Comparison of ENCODE assay signal across 7 mouse cellular contexts in the genomic region with DNA sequence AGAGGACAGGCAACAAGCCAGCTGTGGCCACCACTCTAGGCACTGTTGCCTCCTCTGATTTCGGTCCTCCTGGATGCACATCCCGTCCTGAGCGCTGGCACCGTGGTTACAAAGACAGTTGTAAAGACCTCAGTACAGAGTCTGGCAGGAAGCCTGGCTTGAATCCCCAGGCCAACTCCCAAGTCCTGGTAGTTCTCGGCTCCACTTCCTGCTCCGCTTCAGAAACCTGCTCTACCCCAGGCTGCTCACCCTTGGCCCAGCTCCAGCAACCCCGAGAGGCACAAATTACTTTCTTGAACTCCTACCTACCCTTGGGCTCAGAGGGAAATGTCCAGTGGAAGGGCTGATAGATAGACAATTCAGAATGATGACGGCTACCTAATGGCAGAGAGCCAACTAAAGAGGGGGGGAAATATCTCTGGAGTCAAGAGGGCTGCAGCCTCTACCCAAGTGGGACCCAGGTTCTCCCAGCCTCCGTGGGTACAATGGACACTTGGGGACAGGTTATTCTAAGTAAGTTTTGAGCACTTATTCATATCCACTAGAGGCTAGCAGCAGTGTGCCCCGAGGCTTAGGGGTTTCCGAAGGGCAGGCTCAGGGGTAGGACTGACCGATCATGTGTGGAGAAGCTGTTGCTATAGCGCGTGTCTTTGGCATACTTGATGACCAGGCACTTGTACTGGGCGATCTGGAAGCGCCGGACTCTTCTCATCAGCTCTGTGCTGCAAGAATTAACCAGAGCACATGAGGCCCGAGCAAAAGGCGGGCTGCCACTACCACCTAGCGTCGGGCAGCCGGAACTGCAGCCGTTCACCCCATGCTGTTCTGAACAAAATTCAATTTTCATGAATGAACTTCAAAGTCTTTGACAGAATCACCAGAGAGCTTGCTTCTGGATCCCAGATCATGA. TPM values are rescaled to one million over a fixed set of nuclear protein-coding genes. Genes with fewer than 3 reads are reported as not detected.
A peak's percentile ranks its signal among the peaks of the same experiment; 100 is the strongest.
DNase-seq lines count a peak whose midpoint lies in the region; ATAC-seq lines count a peak whose summit lies in the region.

No protein-coding gene starts in this region.

- peaks cover 10% of the 10 kb centered on the region for H3K36me3 ChIP-seq in intestine, embryonic 16.5 days (ENCODE audit: control insufficient read depth, insufficient read depth, low read length)
- H3K36me3 ChIP-seq in midbrain, embryonic 10.5 days, result peaks cover 50% of the 10 kb centered on the region

- 10% methylated on average over 23 of the region's 23 CpGs for WGBS in intestine, embryonic 16.5 days
- 32% methylated on average over 23 of the region's 23 CpGs for WGBS in midbrain, embryonic 10.5 days

- intact Hi-C loops in left cerebral cortex, postnatal 36 days (cut with DNase I), result loop anchor here (5.0 to 10.0 kb wide), 3 partner anchors 117 to 590 kb away; no protein-coding TSS in a partner anchor

- H3K4me3 ChIP-seq in intestine, embryonic 16.5 days (ENCODE audit: low read length), result peak overlapping the region; percentile 65
- H3K4me3 ChIP-seq in midbrain, embryonic 10.5 days, result peak overlapping the region; percentile 81

- H3K9me3 ChIP-seq in intestine, embryonic 16.5 days (ENCODE audit: control insufficient read depth, low read length), result no peaks in the 10 kb centered on the region
- H3K9me3 ChIP-seq in midbrain, embryonic 10.5 days (replicated peaks), result no peaks in the 10 kb centered on the region

- H3K4me1 ChIP-seq in intestine, embryonic 16.5 days (ENCODE audit: control insufficient read depth, insufficient read depth, low read length), result peaks cover 52% of the 10 kb centered on the region
- H3K4me1 ChIP-seq in midbrain, embryonic 10.5 days, result peaks cover 57% of the 10 kb centered on the region

- no peaks in the 10 kb centered on the region for H3K27me3 ChIP-seq in intestine, embryonic 16.5 days (replicated peaks; ENCODE audit: control insufficient read depth, insufficient read depth, low read length)
- no peaks in the 10 kb centered on the region for H3K27me3 ChIP-seq in midbrain, embryonic 10.5 days (ENCODE audit: low read depth, poor library complexity, severe bottlenecking)

- peak; percentile 77 to 78 for DNase-seq in adrenal gland, adult 18-20 months (ENCODE audit: low spot score in 2 of 2)
- DNase-seq in embryo, embryonic 11 days, result peak; percentile 87
- peak; percentile 81 for DNase-seq in gastrocnemius, postnatal 25 days
- peak; percentile 77 to 81 for DNase-seq in left cerebral cortex, postnatal 36 days (ENCODE audit: low spot score in 2 of 2)
- DNase-seq in midbrain, embryonic 10.5 days (ENCODE audit: low spot score), result peak; percentile 83
- DNase-seq in right cerebral cortex, postnatal 4 days, result peak; percentile 83

- peak; percentile 52 for ATAC-seq in intestine, embryonic 16.5 days

- peak overlapping the region; percentile 89 for H3K4me2 ChIP-seq in intestine, embryonic 16.5 days (ENCODE audit: low read depth, low read length)

- H3K9ac ChIP-seq in intestine, embryonic 16.5 days (ENCODE audit: low read depth, low read length), result peak overlapping the region; percentile 84

- H3K27ac ChIP-seq in intestine, embryonic 16.5 days (ENCODE audit: low read length), result peak overlapping the region; percentile 81
- peak overlapping the region; percentile 97 for H3K27ac ChIP-seq in midbrain, embryonic 10.5 days (replicated peaks)

RNA-seq across cellular contexts. Expression of a gene that starts 1.4 kb away (rescaled TPM):
- total RNA-seq in adrenal gland, adult 18-20 months (2021), result 1 to 10 TPM; 4.7 to 6.1 TPM
- 1 to 10 TPM; 1.9 to 3.1 TPM for total RNA-seq in gastrocnemius, postnatal 25 days (2021)
- polyA plus RNA-seq in intestine, embryonic 16.5 days (2015; fragmentation: Nextera tagmentation; extraction: Ambion mirVana), result 9.6 and 10.7 TPM in 2 replicates
- 1 to 10 TPM; 5.4 to 7.2 TPM for total RNA-seq in left cerebral cortex, postnatal 36 days (2021)
- 3.5 TPM in 2 replicates for polyA plus RNA-seq in midbrain, embryonic 10.5 days (2016; fragmentation: Nextera tagmentation; extraction: Ambion mirVana)

RNA-seq across cellular contexts. Expression of a gene that starts 1.6 kb away (rescaled TPM):
- total RNA-seq in adrenal gland, adult 18-20 months (2021), result 1 to 10 TPM; 2.2 to 3.8 TPM
- total RNA-seq in gastrocnemius, postnatal 25 days (2021), result 1 to 10 TPM; 2.8 to 4.3 TPM
- polyA plus RNA-seq in intestine, embryonic 16.5 days (2015; fragmentation: Nextera tagmentation; extraction: Ambion mirVana), result 119 and 147 TPM in 2 replicates
- total RNA-seq in left cerebral cortex, postnatal 36 days (2021), result 1 to 10 TPM in 1 of 2 experiments, under 1 TPM in 1; 0.39 to 1.3 TPM
- polyA plus RNA-seq in midbrain, embryonic 10.5 days (2016; fragmentation: Nextera tagmentation; extraction: Ambion mirVana), result 123 and 137 TPM in 2 replicates

RNA-seq across cellular contexts. Expression of a gene that starts 14.8 kb away (rescaled TPM):
- total RNA-seq in adrenal gland, adult 18-20 months (2021), result under 1 TPM in 1 of 2 experiments, not detected in 1; 0.80 TPM
- 1 to 10 TPM; 1.0 to 1.1 TPM for total RNA-seq in gastrocnemius, postnatal 25 days (2021)
- polyA plus RNA-seq in intestine, embryonic 16.5 days (2015; fragmentation: Nextera tagmentation; extraction: Ambion mirVana), result 0.20 and 0.29 TPM in 2 replicates
- total RNA-seq in left cerebral cortex, postnatal 36 days (2021), result 1 to 10 TPM; 1.4 to 2.2 TPM
- 0.14 and 0.58 TPM in 2 replicates for polyA plus RNA-seq in midbrain, embryonic 10.5 days (2016; fragmentation: Nextera tagmentation; extraction: Ambion mirVana)

RNA-seq across cellular contexts. Expression of a gene that starts 14.8 kb away (rescaled TPM):
- total RNA-seq in adrenal gland, adult 18-20 months (2021), result 100 to 1,000 TPM in 1 of 2 experiments, 10 to 100 TPM in 1; 65.4 to 101 TPM
- total RNA-seq in gastrocnemius, postnatal 25 days (2021), result 100 to 1,000 TPM; 143 to 146 TPM
- 170 and 173 TPM in 2 replicates for polyA plus RNA-seq in intestine, embryonic 16.5 days (2015; fragmentation: Nextera tagmentation; extraction: Ambion mirVana)
- total RNA-seq in left cerebral cortex, postnatal 36 days (2021), result 10 to 100 TPM; 10.1 to 10.2 TPM
- polyA plus RNA-seq in midbrain, embryonic 10.5 days (2016; fragmentation: Nextera tagmentation; extraction: Ambion mirVana), result 36.2 and 39.4 TPM in 2 replicates

RNA-seq across cellular contexts. Expression of a gene that starts 24.7 kb away (rescaled TPM):
- total RNA-seq in adrenal gland, adult 18-20 months (2021), result 1 to 10 TPM in 1 of 2 experiments, under 1 TPM in 1; 0.61 to 1.2 TPM
- under 1 TPM in 1 of 2 experiments, not detected in 1; 0.86 TPM for total RNA-seq in gastrocnemius, postnatal 25 days (2021)
- polyA plus RNA-seq in intestine, embryonic 16.5 days (2015; fragmentation: Nextera tagmentation; extraction: Ambion mirVana), result 259 and 306 TPM in 2 replicates
- 1 to 10 TPM in 1 of 2 experiments, under 1 TPM in 1; 0.66 to 1.5 TPM for total RNA-seq in left cerebral cortex, postnatal 36 days (2021)
- 373 and 413 TPM in 2 replicates for polyA plus RNA-seq in midbrain, embryonic 10.5 days (2016; fragmentation: Nextera tagmentation; extraction: Ambion mirVana)

Comparison
In these comparisons a context has a peak if more than half of its experiments do, and no peak if none do; other contexts are left out.
1. Peak in every context shown above with its lines: DNase-seq, ATAC-seq, H3K4me3 ChIP-seq and H3K27ac ChIP-seq.